Mouse (Mus musculus) heart, embryonic 14.5 days (tissue): ENCODE measurements around the gene Themis. TPM values are rescaled to one million over a fixed set of nuclear protein-coding genes. Genes with fewer than 3 reads are reported as not detected.

Experiments used
- ATAC-seq: fragments of 200-750 bp; cut with Nextera tagmentation; 2 replicates; pipeline ENCODE4 v1.8.0; 2017; ENCODE audit warnings: low read depth, moderate TSS enrichment; ENCODE audit not compliant: insufficient number of reproducible peaks, insufficient read depth, low FRiP score
- H3K27ac ChIP-seq, 2 experiments: fragments of 200-500 bp in 1 of 2; fragments of 300-500 bp in 1 of 2; sonication (generic) in 1 of 2; replicated peaks in 1 of 2; 2 replicates each; pipeline ENCODE4 v1.5.1; 2012 to 2014; ENCODE audit warnings: low read depth in 2 of 2, low read length in 2 of 2, control low read depth in 1 of 2, mild to moderate bottlenecking in 1 of 2, mixed read lengths in 1 of 2; ENCODE audit not compliant: control insufficient read depth in 1 of 2, insufficient read depth in 1 of 2
- H3K27me3 ChIP-seq: fragments of 300-500 bp; sonication (generic); 2 replicates; pipeline ENCODE4 v1.6.1; 2014; ENCODE audit warnings: mild to moderate bottlenecking, low read length, control low read depth; ENCODE audit not compliant: control insufficient read depth, insufficient read depth
- H3K36me3 ChIP-seq: fragments of 300-500 bp; sonication (generic); 2 replicates; pipeline ENCODE4 v1.6.1; 2014; ENCODE audit warnings: mild to moderate bottlenecking, control low read depth, low read length, mixed read lengths; ENCODE audit not compliant: control insufficient read depth, insufficient read depth
- H3K4me1 ChIP-seq, 2 experiments: fragments of 200-500 bp in 1 of 2; fragments of 300-500 bp in 1 of 2; sonication (generic) in 1 of 2; 2 replicates each; pipeline ENCODE4 v1.6.1; 2012 to 2014; ENCODE audit warnings: low read length in 2 of 2, control low read depth in 1 of 2, mixed read lengths in 1 of 2; ENCODE audit not compliant: control insufficient read depth in 2 of 2, insufficient read depth in 2 of 2
- H3K4me2 ChIP-seq: fragments of 300-500 bp; sonication (generic); 2 replicates; pipeline ENCODE4 v1.6.1; 2014; ENCODE audit warnings: mild to moderate bottlenecking, low read length
- H3K4me3 ChIP-seq, 2 experiments: fragments of 200-500 bp in 1 of 2; fragments of 300-500 bp in 1 of 2; sonication (generic) in 1 of 2; 2 replicates each; pipeline ENCODE4 v1.5.1; 2012 to 2014; ENCODE audit warnings: low read length in 2 of 2, mild to moderate bottlenecking in 2 of 2, control low read depth in 1 of 2, low read depth in 1 of 2, moderate library complexity in 1 of 2; ENCODE audit not compliant: control insufficient read depth in 1 of 2, insufficient read depth in 1 of 2
- H3K9ac ChIP-seq: fragments of 300-500 bp; sonication (generic); 2 replicates; pipeline ENCODE4 v1.6.1; 2014; ENCODE audit warnings: mild to moderate bottlenecking, low read length
- H3K9me3 ChIP-seq: fragments of 300-500 bp; sonication (generic); 2 replicates; pipeline ENCODE4 v1.6.1; 2016; ENCODE audit warnings: low read length, control low read depth; ENCODE audit not compliant: control insufficient read depth
- WGBS: fragments of 180-500 bp; shearing (Covaris S2); extraction: QIAGEN DNeasy Blood & Tissue Kit; methylation state at CpG from one replicate; pipeline ENCODE4 v1.1.7; 2014; 5-methylcytosine and 5-hydroxymethylcytosine counted together
- polyA plus RNA-seq: library from polyadenylated mRNA; unstranded; fragments of >200 nt; fragmentation: Nextera tagmentation; extraction: Ambion mirVana; gene quantifications from 2 replicates; pipeline ENCODE4 v1.2.1, GENCODE M21; 2014

Themis gene
- polyA plus RNA-seq, 1 experiment from 2014 or later: not detected

DNA sequence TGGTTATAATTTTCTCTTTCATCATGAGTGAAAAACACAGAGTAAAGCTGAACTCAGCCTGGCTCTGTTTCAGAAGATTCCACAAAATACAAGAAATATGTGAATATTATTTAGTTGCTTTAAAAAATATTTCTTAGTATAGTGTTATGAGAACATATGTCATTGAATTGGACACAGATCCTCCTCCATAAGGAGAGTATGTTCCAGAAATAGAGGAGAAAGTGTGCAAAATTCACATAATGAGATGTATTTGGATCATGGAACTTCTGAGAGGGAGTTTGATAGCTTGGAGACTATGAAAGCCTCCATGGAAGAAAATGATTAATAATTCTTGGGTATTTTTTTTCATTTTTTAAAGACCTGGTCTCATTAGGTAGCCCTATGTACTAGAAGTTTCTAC is 13.4 kb upstream of the Themis start:
- no peaks in the 10 kb centered on the region for H3K4me1 ChIP-seq
- H3K27me3 ChIP-seq: no peaks in the 10 kb centered on the region
- H3K27ac ChIP-seq: no peak overlapping the region
- H3K4me2 ChIP-seq: no peak overlapping the region
- H3K36me3 ChIP-seq: no peaks in the 10 kb centered on the region
- ATAC-seq: no peak
- H3K4me3 ChIP-seq: no peak overlapping the region
- no peak overlapping the region for H3K9ac ChIP-seq
- no peaks in the 10 kb centered on the region for H3K9me3 ChIP-seq

DNA sequence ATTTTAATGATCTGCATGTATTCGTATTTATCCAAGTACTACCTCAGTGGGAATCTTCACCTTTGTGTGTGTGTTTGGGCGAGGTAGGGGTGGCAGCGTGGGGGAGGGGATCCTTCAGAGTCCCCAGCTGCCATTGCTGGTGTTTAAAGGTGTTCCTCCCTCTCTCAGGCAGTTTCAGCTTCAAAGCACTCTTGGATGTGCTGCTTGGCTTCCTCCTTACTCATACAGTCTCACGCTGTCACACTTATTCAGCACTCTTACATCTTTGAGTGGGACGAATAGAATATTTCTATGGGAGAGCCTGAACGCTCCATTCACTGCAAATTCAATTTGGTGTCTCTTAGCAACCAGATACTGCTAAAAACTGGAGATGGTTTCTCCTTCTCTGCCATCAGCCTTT is 3.0 kb upstream of the Themis start:
- 67% methylated on average over 6 of the region's 6 CpGs for WGBS
- Histone ChIP-seq H3K27me3 (no peaks in the 10 kb centered on the region), H3K9ac (no peak overlapping the region), H3K36me3 (no peaks in the 10 kb centered on the region), H3K9me3 (no peaks in the 10 kb centered on the region), H3K4me1 (no peaks in the 10 kb centered on the region), H3K27ac (no peak overlapping the region), H3K4me2 (no peak overlapping the region), H3K4me3 (no peak overlapping the region)
- ATAC-seq: no peak

DNA sequence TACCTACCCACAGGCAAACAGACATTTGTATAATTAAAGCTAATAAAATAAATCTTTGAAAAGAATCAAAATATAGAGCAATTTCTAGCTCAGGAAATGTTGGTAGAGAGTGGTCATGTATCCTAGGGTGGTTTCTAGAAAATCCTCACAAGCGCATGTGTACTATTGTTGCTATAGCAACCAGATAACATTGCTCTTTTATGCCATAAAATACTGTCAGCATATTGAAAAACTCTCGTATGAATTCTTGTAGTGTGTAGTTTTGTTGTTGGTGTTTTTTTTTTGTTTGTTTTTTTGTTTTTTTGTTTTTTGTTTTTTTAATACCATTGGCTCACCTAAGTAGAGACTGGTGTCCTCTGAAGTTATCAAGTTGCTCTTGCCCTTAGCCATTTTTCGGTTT is 5.8 kb downstream of the Themis start:
- no peaks in the 10 kb centered on the region for H3K4me1 ChIP-seq
- no peak overlapping the region for H3K9ac ChIP-seq
- H3K9me3 ChIP-seq: no peaks in the 10 kb centered on the region
- no peak overlapping the region for H3K4me3 ChIP-seq
- H3K4me2 ChIP-seq: no peak overlapping the region
- H3K27me3 ChIP-seq: no peaks in the 10 kb centered on the region
- H3K27ac ChIP-seq: no peak overlapping the region
- WGBS: 78% methylated on average over 3 of the region's 3 CpGs
- no peak for ATAC-seq
- no peaks in the 10 kb centered on the region for H3K36me3 ChIP-seq

DNA sequence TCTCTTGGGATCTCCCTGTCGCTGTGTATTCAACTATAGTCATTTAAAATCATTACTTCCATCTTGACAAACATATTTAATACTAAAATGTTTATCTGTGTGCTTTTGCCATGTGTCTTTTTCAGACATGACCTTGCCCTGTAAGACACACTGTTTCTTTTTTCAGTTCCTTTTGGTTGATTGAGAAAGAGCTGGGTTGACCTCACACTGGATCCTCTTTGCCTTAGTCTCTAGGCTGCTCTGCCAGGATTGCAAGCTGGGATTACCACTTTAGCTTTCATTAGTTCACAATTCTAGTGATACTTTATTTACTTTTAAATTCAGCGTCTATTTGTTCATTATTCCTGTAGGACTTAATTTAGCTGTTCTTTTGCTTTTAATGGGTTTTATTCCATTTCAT is 7.2 kb downstream of the Themis start:
- 83% methylated on average over 2 of the region's 2 CpGs for WGBS
- Histone ChIP-seq H3K4me2 (no peak overlapping the region), H3K36me3 (no peaks in the 10 kb centered on the region), H3K9ac (no peak overlapping the region), H3K4me3 (no peak overlapping the region), H3K9me3 (no peaks in the 10 kb centered on the region), H3K4me1 (no peaks in the 10 kb centered on the region), H3K27ac (no peak overlapping the region), H3K27me3 (no peaks in the 10 kb centered on the region)
- no peak for ATAC-seq

DNA sequence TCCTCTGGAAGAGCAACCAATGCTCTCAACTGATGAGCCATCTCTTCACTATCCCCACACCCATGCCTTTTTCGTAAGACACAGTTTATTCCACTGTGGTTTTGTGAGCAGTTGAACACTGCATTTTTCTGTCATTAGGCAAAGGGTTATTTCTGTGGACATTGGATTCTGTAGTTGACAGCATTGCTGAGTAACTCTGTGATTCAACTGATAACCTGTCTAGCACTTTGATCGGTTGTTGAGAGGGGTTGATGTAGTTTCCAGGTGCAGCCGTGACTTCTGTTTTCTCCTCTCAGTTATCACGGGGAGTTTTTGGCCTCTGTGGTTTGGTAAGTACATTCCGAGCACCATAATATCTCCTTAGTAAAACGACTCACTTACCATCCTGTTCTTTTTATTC is 26.8 kb downstream of the Themis start:
- Histone ChIP-seq H3K4me3 (no peak overlapping the region), H3K9ac (no peak overlapping the region), H3K9me3 (no peaks in the 10 kb centered on the region), H3K27me3 (no peaks in the 10 kb centered on the region), H3K4me2 (no peak overlapping the region), H3K4me1 (no peaks in the 10 kb centered on the region), H3K27ac (no peak overlapping the region), H3K36me3 (no peaks in the 10 kb centered on the region)
- WGBS: 58% methylated on average over 6 of the region's 6 CpGs
- ATAC-seq: no peak

DNA sequence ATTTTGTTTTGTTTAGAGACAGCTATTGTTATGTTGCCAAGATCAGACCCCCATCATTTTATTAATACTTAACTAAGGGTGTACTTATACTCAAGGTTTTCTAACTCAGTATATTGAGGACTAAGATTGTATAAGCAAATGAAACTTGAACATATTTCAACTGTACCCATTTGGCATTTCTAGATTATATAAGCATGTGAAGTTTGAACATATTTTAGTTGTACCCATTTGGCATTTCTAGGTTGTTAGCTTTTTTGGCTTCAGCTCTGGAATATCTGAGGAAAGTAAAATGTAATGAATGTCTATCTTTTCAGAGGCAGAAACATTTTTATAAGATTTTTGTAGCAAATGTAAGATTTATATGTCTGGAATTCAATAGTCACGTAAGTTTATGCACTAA is 27.9 kb downstream of the Themis start:
- H3K4me1 ChIP-seq: no peaks in the 10 kb centered on the region
- no peak overlapping the region for H3K27ac ChIP-seq
- H3K4me3 ChIP-seq: no peak overlapping the region
- no peak overlapping the region for H3K9ac ChIP-seq
- no peak for ATAC-seq
- no peak overlapping the region for H3K4me2 ChIP-seq
- no peaks in the 10 kb centered on the region for H3K36me3 ChIP-seq
- no peaks in the 10 kb centered on the region for H3K9me3 ChIP-seq
- no peaks in the 10 kb centered on the region for H3K27me3 ChIP-seq
- 88% methylated on average over 1 of the region's 1 CpGs for WGBS

DNA sequence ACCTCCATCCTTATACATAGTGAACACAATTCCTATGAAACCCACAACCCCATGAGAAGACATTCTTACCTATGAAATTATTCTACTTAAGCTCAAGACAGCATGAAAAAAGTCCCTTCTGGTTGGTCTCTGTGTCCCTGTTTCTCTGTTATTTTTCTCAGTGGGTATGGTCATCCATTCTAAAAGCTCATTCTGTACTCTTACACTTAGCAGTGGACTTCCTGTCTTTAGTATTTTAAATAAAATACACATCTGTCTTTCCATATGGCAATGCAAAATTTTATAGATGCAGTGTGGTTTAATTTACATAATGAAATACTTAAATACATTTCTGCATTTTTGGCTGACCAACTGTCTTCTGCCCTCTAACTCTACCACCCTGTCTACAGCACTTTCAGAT is 30.0 kb downstream of the Themis start:
- Histone ChIP-seq H3K9me3 (no peaks in the 10 kb centered on the region), H3K4me2 (no peak overlapping the region), H3K36me3 (no peaks in the 10 kb centered on the region), H3K27me3 (no peaks in the 10 kb centered on the region), H3K27ac (no peak overlapping the region), H3K9ac (no peak overlapping the region), H3K4me1 (no peaks in the 10 kb centered on the region), H3K4me3 (no peak overlapping the region)
- no peak for ATAC-seq

DNA sequence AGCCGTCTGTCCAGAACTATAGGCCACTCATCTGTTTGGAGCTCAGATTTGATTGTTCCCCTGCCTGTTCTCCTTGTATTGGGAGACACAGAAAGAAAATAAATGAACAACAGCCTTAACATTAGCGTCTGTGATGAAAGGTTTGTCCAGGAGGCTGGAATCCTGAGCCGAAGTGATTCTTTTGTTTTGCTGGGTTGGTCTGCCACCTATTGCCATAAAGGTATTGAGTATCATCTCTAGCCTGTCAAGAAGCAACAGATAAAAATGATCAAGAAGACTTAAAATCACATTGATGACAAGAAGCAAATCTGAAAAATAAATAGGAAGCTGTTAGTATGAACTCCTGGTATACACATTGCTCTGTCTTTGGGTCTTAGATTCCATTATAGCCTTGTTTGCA is 53.7 kb downstream of the Themis start:
- H3K27ac ChIP-seq: no peak overlapping the region
- no peaks in the 10 kb centered on the region for H3K9me3 ChIP-seq
- no peak overlapping the region for H3K4me2 ChIP-seq
- H3K27me3 ChIP-seq: no peaks in the 10 kb centered on the region
- no peaks in the 10 kb centered on the region for H3K36me3 ChIP-seq
- H3K9ac ChIP-seq: no peak overlapping the region
- ATAC-seq: no peak
- no peaks in the 10 kb centered on the region for H3K4me1 ChIP-seq
- whole genome bisulfite sequencing: 77% methylated on average over 3 of the region's 3 CpGs
- H3K4me3 ChIP-seq: no peak overlapping the region
